Mouse (Mus musculus) hindbrain, embryonic 12.5 days (tissue): ENCODE data around the gene Cnn2. TPM values are rescaled to one million over a fixed set of nuclear protein-coding genes. Genes with fewer than 3 reads are reported as not detected.

ENCODE experiments used
- ATAC-seq: fragments of 200-750 bp; cut with Nextera tagmentation; 2 replicates; pipeline ENCODE4 v1.8.0; 2017; ENCODE audit warnings: moderate TSS enrichment; ENCODE audit not compliant: low FRiP score
- H3K27ac ChIP-seq: fragments of 300-500 bp; sonication (generic); 2 replicates; pipeline ENCODE4 v1.5.1; 2016; ENCODE audit warnings: mild to moderate bottlenecking
- H3K27me3 ChIP-seq: fragments of 300-500 bp; sonication (generic); 2 replicates; pipeline ENCODE4 v1.6.1; 2016; ENCODE audit warnings: mild to moderate bottlenecking
- H3K36me3 ChIP-seq: fragments of 300-500 bp; sonication (generic); 2 replicates; pipeline ENCODE4 v1.6.1; 2016; ENCODE audit warnings: mild to moderate bottlenecking
- H3K4me1 ChIP-seq: fragments of 300-500 bp; sonication (generic); 2 replicates; pipeline ENCODE4 v1.6.1; 2016
- H3K4me2 ChIP-seq: fragments of 300-500 bp; sonication (generic); replicated peaks from 2 replicates; pipeline ENCODE4 v1.6.1; 2016; ENCODE audit warnings: mild to moderate bottlenecking
- H3K4me3 ChIP-seq: fragments of 300-500 bp; sonication (generic); 2 replicates; pipeline ENCODE4 v1.5.1; 2016; ENCODE audit warnings: mild to moderate bottlenecking
- H3K9ac ChIP-seq: fragments of 300-500 bp; sonication (generic); 2 replicates; pipeline ENCODE4 v1.6.1; 2016; ENCODE audit warnings: mild to moderate bottlenecking, moderate library complexity
- H3K9me3 ChIP-seq: fragments of 300-500 bp; sonication (generic); replicated peaks from 2 replicates; pipeline ENCODE4 v1.6.1; 2016; ENCODE audit warnings: mild to moderate bottlenecking
- WGBS: fragments of 180-500 bp; shearing (Covaris S2); methylation state at CpG from one replicate; pipeline ENCODE4 v1.1.7; 2016; 5-methylcytosine and 5-hydroxymethylcytosine counted together
- polyA plus RNA-seq: library from polyadenylated mRNA; unstranded; fragments of >200 nt; fragmentation: Nextera tagmentation; extraction: Ambion mirVana; gene quantifications from 2 replicates; pipeline ENCODE4 v1.2.1, GENCODE M21; 2016

Gene Cnn2
- polyA plus RNA-seq, 1 experiment from 2014 or later: 178 TPM

DNA sequence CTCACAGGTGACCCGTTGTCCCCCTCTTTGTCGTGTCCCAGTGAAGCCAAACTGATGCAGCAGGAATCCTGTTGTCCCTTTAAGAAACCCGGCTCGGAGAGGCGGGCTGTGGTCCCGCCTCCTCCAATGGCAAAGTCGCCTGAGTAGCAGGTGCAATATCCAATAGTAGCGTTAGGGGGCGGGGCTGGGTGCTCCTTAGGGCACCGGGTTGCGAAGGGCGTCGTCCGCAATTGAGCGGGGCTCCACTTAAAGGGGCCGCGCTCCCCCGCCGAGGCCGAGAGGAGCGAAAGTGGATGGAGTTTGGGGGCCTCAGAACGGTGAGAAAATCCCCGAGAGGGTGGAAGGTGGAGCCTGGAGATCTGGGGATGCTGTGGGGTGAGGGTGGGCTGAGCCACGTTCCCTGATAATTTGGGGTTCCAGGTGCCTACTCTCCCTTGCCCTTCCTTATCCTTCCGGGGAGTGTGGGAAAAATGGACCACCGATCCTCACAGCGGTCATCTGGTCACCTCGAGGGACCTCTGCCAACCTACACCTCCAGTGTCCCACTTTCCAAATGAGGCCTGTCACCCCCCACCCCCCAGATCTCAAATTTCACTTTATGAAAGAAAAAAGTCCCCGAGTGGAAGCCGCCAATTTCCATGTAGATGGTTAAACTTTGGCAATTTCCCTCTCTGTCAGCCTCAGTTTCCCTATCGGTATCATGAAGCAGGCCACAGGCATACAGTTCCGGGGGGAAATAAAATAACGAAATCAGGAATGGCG, 8.1 kb downstream of the Cnn2 start, which contains the start of gene Abca7:
Gene Abca7 (plus strand): TSS at position 223 of the 762 bp plus-strand sequence.
- peak; percentile 87 for ATAC-seq
- Histone ChIP-seq H3K27me3 (peaks cover 16% of the 10 kb centered on the region), H3K4me1 (peaks cover 12% of the 10 kb centered on the region), H3K4me3 (peak within 1 kb of the TSS; percentile 47), H3K36me3 (no peaks in the 10 kb centered on the region), H3K9ac (peak within 1 kb of the TSS; percentile 44), H3K4me2 (peak within 1 kb of the TSS; percentile 76), H3K9me3 (0 out of 2 replicates have a peak, but pooled peaks cover 3% of the 10 kb centered on the region), H3K27ac (peak within 1 kb of the TSS; percentile 75)
- under 1% methylated on average over 34 of the region's 34 CpGs for WGBS

- Histone ChIP-seq H3K9me3 (no peaks in the 10 kb centered on the region), H3K4me2 (peak overlapping the region; percentile 76), H3K4me1 (peaks cover 12% of the 10 kb centered on the region), H3K36me3 (no peaks in the 10 kb centered on the region), H3K27me3 (peaks cover 23% of the 10 kb centered on the region), H3K4me3 (peak overlapping the region; percentile 47), H3K9ac (peak overlapping the region; percentile 55), H3K27ac (peak overlapping the region; percentile 75)
- ATAC-seq: peak; percentile 83
- WGBS: under 1% methylated on average over 35 of the region's 35 CpGs
Measured at GRCm38 (mm10) chr10:79997034-79997760, 8.8 kb downstream of the Cnn2 start.

GRCm38 (mm10) chr10:79997819-79998218, 9.4 kb downstream of the Cnn2 start:
- WGBS: 11% methylated on average over 15 of the region's 15 CpGs
- Histone ChIP-seq H3K4me3 (peak overlapping the region; percentile 47), H3K36me3 (no peaks in the 10 kb centered on the region), H3K27ac (peak overlapping the region; percentile 55; the same call in 1 of the 2 replicates), H3K27me3 (peaks cover 29% of the 10 kb centered on the region), H3K9me3 (no peaks in the 10 kb centered on the region), H3K4me1 (peaks cover 13% of the 10 kb centered on the region), H3K4me2 (peak overlapping the region; percentile 76), H3K9ac (peak overlapping the region; percentile 55)
- peak; percentile 38 for ATAC-seq

DNA sequence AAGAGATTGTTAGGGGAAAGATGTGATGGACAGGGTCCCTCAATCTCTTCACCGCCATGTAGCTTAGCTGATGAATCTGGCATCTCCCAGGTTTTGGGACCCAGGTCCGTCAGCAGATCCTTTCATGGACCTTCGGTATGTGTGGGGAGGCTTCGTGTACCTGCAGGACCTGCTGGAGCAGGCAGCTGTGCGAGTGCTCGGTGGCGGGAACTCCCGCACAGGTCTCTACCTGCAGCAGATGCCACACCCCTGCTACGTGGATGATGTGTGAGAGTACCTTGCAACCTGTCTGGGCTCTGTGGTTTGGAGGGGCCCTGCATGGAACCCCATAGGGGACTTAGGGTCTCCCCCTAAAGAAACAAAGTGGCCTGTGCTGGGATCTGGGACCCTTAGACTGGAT, 13.6 kb downstream of the Cnn2 start:
- no peak overlapping the region for H3K4me2 ChIP-seq
- no peak for ATAC-seq
- WGBS: 78% methylated on average over 9 of the region's 9 CpGs
- H3K9ac ChIP-seq: no peak overlapping the region
- H3K4me3 ChIP-seq: no peak overlapping the region
- peaks cover 46% of the 10 kb centered on the region for H3K27me3 ChIP-seq
- no peaks in the 10 kb centered on the region for H3K36me3 ChIP-seq
- H3K4me1 ChIP-seq: peaks cover 16% of the 10 kb centered on the region
- H3K27ac ChIP-seq: no peak overlapping the region
- no peaks in the 10 kb centered on the region for H3K9me3 ChIP-seq

- 14% methylated on average over 21 of the region's 21 CpGs for WGBS
- no peaks in the 10 kb centered on the region for H3K9me3 ChIP-seq
- ATAC-seq: no peak
- no peak overlapping the region for H3K4me3 ChIP-seq
- peaks cover 46% of the 10 kb centered on the region for H3K27me3 ChIP-seq
- H3K4me2 ChIP-seq: no peak overlapping the region
- H3K36me3 ChIP-seq: no peaks in the 10 kb centered on the region
- H3K27ac ChIP-seq: no peak overlapping the region
- peaks cover 13% of the 10 kb centered on the region for H3K4me1 ChIP-seq
- 0 out of 2 replicates have a peak overlapping the region, but pooled peaks have one; percentile 35 for H3K9ac ChIP-seq
Measured at GRCm38 (mm10) chr10:80002829-80003228, 14.4 kb downstream of the Cnn2 start.

DNA sequence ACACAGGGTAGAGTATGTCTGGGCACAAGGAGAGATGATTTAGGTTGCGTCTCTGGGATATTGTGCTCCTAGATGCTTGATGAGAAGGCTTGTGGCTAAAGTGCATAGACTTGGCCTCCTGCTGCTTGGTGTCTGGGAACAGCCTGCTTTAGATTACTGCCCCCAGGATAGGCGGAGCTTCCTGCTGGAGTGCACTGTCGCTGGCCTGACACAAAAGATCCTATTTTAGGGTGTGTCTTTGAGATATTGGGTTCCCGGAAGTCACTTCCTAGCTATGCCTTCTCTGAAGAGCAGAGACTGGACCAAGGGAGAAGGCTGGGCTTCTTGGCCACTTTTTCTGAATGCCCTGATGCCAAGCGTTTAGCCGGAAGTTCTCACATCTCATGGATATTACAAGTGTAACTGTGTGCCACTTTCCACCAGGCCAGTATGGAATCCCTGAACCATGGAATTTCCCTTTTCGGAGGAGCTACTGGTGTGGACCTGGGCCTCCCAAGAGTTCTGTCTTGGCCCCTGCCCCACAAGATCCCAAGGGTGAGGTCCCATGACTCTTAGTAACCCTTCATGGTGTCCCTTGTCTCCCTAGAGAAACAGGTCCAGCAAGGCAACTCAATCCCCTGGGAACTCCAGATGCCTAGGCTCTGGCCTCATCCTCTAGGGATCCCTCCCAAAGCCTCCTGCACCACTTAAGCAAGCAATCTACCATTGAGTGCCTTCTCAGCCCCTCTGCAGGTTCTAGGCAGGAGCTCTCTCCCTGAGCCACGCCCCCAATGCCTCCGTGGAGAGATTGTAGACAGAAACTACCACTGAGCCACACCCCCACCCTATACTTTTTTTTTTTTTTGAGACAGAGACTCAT, 15.2 kb downstream of the Cnn2 start:
- H3K4me2 ChIP-seq: no peak overlapping the region

DNA sequence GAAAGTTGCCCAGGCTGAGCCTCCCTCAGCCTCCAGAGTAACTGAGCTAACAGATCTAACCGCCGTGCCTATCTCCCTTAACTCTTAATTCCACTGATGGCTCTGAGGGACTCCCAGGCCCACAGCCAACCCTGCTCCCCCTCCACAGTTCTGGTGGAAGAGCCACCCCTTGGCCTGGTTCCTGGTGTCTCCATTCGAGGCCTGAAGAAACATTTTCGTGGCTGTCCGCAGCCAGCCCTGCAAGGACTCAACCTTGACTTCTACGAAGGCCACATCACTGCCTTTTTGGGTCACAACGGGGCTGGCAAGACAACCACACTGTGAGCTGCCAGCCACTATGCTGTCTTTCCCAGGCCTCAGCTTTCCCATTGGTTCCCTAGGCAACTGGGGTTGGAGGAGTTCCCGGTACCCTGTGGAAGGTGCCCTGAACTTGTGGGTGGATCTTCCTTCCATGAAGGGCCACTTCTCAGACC, 15.9 kb downstream of the Cnn2 start:
- no peak overlapping the region for H3K27ac ChIP-seq
- no peak for ATAC-seq
- peaks cover 7% of the 10 kb centered on the region for H3K4me1 ChIP-seq
- H3K36me3 ChIP-seq: peaks cover 6% of the 10 kb centered on the region; the same call in 1 of the 2 replicates
- no peak overlapping the region for H3K4me2 ChIP-seq
- no peaks in the 10 kb centered on the region for H3K9me3 ChIP-seq
- 90% methylated on average over 8 of the region's 8 CpGs for WGBS
- peaks cover 36% of the 10 kb centered on the region for H3K27me3 ChIP-seq
- no peak overlapping the region for H3K9ac ChIP-seq
- no peak overlapping the region for H3K4me3 ChIP-seq

More for the DNA sequence above, 15.2 kb downstream of the Cnn2 start:
- Histone ChIP-seq H3K4me1 (peaks cover 7% of the 10 kb centered on the region), H3K27me3 (peaks cover 40% of the 10 kb centered on the region), H3K36me3 (no peaks in the 10 kb centered on the region), H3K9me3 (no peaks in the 10 kb centered on the region), H3K4me3 (no peak overlapping the region), H3K9ac (no peak overlapping the region), H3K27ac (no peak overlapping the region)
- 57% methylated on average over 9 of the region's 9 CpGs for WGBS
- ATAC-seq: no peak

DNA sequence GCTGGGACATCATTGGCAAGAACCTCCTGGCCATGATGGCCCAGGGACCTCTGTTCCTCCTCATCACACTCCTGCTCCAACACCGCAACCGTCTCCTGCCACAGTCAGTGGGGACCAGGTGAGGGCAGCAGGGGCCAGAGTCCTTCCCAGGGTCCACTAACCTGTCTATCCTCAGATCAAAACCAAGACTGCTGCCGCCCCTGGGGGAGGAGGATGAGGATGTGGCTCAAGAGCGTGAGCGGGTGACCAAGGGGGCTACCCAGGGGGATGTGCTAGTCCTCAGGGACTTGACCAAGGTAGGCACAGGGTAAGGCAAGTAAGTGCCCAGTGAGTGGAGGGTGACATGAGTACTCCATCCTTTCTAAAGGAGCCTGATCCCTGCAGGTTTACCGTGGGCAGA, 23.4 kb downstream of the Cnn2 start:
- peaks cover 59% of the 10 kb centered on the region for H3K27me3 ChIP-seq

DNA sequence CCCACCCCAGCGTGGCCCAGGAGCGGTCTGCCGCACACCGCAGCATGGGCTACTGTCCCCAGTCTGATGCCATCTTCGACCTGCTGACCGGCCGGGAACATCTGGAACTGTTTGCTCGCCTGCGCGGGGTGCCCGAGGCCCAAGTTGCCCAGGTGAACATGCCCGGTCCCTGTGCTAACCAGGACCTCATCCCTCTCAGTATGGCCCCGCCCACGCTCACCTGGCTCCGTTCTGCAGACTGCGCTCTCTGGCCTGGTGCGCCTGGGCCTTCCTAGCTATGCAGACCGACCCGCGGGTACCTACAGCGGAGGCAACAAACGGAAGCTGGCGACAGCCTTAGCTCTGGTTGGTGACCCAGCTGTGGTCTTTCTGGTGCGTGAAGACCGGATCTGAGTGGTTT, 25.2 kb downstream of the Cnn2 start:
- ATAC-seq: no peak
- WGBS: 27% methylated on average over 25 of the region's 25 CpGs

More for the DNA sequence above, 23.4 kb downstream of the Cnn2 start:
- ATAC-seq: no peak
- no peaks in the 10 kb centered on the region for H3K4me1 ChIP-seq
- no peak overlapping the region for H3K4me3 ChIP-seq
- 88% methylated on average over 6 of the region's 6 CpGs for whole genome bisulfite sequencing
- peaks cover 32% of the 10 kb centered on the region for H3K36me3 ChIP-seq
- H3K4me2 ChIP-seq: no peak overlapping the region
- H3K27ac ChIP-seq: no peak overlapping the region
- no peak overlapping the region for H3K9ac ChIP-seq
- H3K9me3 ChIP-seq: peaks cover 24% of the 10 kb centered on the region

GRCm38 (mm10) chr10:80014484-80015290, 26.3 kb downstream of the Cnn2 start:
- Histone ChIP-seq H3K27ac (no peak overlapping the region), H3K27me3 (peaks cover 79% of the 10 kb centered on the region), H3K36me3 (peaks cover 24% of the 10 kb centered on the region), H3K9me3 (peaks cover 22% of the 10 kb centered on the region), H3K4me1 (peaks cover 5% of the 10 kb centered on the region), H3K4me2 (no peak overlapping the region), H3K9ac (no peak overlapping the region), H3K4me3 (no peak overlapping the region)
- WGBS: 23% methylated on average over 28 of the region's 28 CpGs
- ATAC-seq: no peak

More for the DNA sequence above, 25.2 kb downstream of the Cnn2 start:
- Histone ChIP-seq H3K27me3 (peaks cover 68% of the 10 kb centered on the region), H3K27ac (no peak overlapping the region), H3K4me1 (no peaks in the 10 kb centered on the region), H3K4me3 (no peak overlapping the region), H3K9ac (no peak overlapping the region), H3K4me2 (no peak overlapping the region), H3K36me3 (peaks cover 32% of the 10 kb centered on the region), H3K9me3 (peaks cover 24% of the 10 kb centered on the region)

DNA sequence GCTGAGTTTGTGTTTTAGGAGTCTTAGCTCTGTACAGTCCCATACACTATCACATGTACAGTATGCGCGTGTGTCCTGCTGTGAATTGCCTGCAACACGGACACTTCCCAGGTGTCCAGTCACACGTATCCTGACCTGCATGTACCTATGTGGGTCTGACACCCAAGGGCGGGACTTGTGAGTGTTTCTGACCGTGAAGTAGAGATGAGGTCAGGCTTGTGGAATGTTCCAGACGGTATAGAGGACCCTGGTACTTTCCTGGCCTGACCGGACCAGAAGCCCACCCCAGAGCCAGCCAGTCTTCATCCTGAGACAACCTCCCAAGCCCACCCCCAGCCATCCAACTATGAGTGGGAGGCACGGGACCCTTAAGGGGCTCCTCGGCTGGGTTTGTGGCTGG, 27.2 kb downstream of the Cnn2 start:
- Histone ChIP-seq H3K9ac (no peak overlapping the region), H3K4me3 (no peak overlapping the region), H3K36me3 (peaks cover 16% of the 10 kb centered on the region), H3K4me2 (no peak overlapping the region), H3K9me3 (peaks cover 14% of the 10 kb centered on the region), H3K4me1 (peaks cover 10% of the 10 kb centered on the region), H3K27me3 (peaks cover 88% of the 10 kb centered on the region), H3K27ac (no peak overlapping the region)
- no peak for ATAC-seq
- WGBS: 82% methylated on average over 10 of the region's 10 CpGs
